Mouse (Mus musculus) mesoderm, embryonic 11.5 days (tissue): ENCODE results near the gene Hrk.

ENCODE experiments used
- DNase-seq: peaks from one replicate; pipeline ENCODE4 v3.0.0-alpha.2; 2012; ENCODE audit warnings: low read depth, low spot score

Gene Hrk

GRCm38 (mm10) chr5:118223142-118223757 is 58.8 kb downstream of the Hrk start:
- DNase-seq, result peak; percentile 60

DNA sequence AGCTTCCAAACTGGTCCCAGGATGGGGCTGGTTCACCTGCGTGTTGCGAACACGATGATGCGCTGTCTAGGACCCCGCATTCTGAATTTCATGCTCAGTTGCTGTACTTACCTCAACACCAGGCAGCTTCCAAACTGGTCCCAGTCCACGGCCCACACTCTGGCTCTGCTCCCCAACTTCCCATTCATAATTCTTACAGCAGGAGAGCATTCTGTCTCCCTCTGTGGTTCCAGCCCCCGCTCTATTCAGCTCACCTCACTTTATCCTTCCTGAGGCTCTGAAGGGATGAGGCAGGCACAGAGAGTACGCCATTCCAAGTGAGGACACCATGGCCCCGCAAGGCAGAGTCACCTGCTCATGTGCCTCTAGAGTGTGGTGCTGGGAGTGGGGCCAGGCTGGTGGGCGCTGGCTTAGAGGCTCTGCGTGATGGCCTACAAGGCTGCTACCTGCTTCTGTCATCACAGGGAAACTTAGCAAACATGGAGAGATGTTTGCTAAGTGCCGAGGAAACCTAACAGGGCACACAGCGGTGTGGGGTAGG is 65.7 kb downstream of the Hrk start:
- no peak for DNase-seq

DNA sequence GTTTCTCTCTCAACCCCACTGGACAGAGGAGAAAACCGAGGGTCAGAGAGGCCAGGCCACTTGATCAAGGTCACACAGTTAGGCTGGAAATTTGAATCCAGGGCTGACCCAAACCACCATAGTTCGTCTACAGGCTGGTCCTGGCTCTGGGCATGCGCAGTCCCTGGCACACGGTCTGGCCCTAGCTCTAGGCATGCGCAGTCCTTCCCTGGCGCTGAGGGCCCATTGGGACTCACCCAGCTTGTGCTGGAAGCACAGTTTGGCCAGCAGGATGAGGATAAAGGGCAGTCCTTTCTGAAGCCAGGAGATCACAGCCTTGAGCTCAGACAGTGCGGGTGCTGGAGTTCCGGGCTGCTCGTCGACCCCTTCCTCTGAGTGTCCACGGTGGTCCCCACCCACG is 72.4 kb downstream of the Hrk start:
- no peak for DNase-seq
